Mouse (Mus musculus) Patski (cell line): ENCODE measurements around the gene Zfp790. TPM values are rescaled to one million over a fixed set of nuclear protein-coding genes. Genes with fewer than 3 reads are reported as not detected.

Experiments
- ATAC-seq: fragments of 100-300 bp; one replicate; pipeline ENCODE4 v1.8.0; 2021
- CTCF ChIA-PET: fragments of 350-600 bp; sonication (Branson Sonifier 250); formaldehyde crosslinking; loops from one replicate; lab custom pipeline; 2022; ENCODE audit warnings: inconsistent platforms; lab: Charles Lee
- POLR2A ChIA-PET: fragments of 350-600 bp; sonication (Branson Sonifier 250); formaldehyde crosslinking; loops from one replicate; lab custom pipeline; 2022; ENCODE audit warnings: antibody characterized with exemption, inconsistent platforms; lab: Charles Lee
- DNase-seq: peaks from one replicate; pipeline ENCODE4 v3.0.0-alpha.2; 2011; ENCODE audit warnings: low read depth, low spot score
- H3K27me3 ChIP-seq: fragments of 371-371 bp; one replicate; pipeline ENCODE4 v1.5.1; 2021
- CTCF ChIP-seq: fragments of 100-300 bp; IDR thresholded peaks from one replicate; pipeline ENCODE4 v1.5.1; 2021
- in situ Hi-C: fragments of 300-500 bp; cut with MboI; formaldehyde crosslinking; loops from 3 replicates; pipeline ENCODE4 v1.11.1; 2018; ENCODE audit warnings: low pct_unique_long_range_greater_than_20kb, mixed read lengths
- polyA plus RNA-seq: library from polyadenylated mRNA; unstranded; gene quantifications from one replicate; pipeline ENCODE4 v1.2.3, GENCODE M21; 2021

Zfp790 gene
- polyA plus RNA-seq = 12.8 TPM

GRCm38 (mm10) chr7:29815910-29816429 lies at the start of gene Zfp790:
Gene Zfp790 (plus strand): TSS chr7:29816114.
- in situ Hi-C loops = loop anchor here (5.0 kb wide), 1 partner anchor 91 kb away; the partner anchor contains the start of genes Zfp27 and Zfp383
- ChIA-PET CTCF (interaction anchor here (1.2 kb wide), 1 partner anchor 20 kb away, joined by 3 read pairs; no protein-coding TSS in a partner anchor), POLR2A (interaction anchor here (1.0 kb wide), 1 partner anchor 96 kb away, joined by 3 read pairs; no protein-coding TSS in a partner anchor)
- TF ChIP-seq CTCF = no peak
- no peaks in the 10 kb centered on the region for H3K27me3 ChIP-seq
- DNase-seq (peak; percentile 85), ATAC-seq (peak; percentile 88)

GRCm38 (mm10) chr7:29767058-29767686 lies 48.7 kb upstream of the Zfp790 start:
- ATAC-seq = peak; percentile 38
- CTCF ChIA-PET = no interaction called here
- TF ChIP-seq CTCF = no peak
- POLR2A ChIA-PET = no interaction called here
- in situ Hi-C loops = no loop called here
- no peaks in the 10 kb centered on the region for H3K27me3 ChIP-seq
- DNase-seq = peak; percentile 65

- ATAC-seq (peak; percentile 93), DNase-seq (peak; percentile 88)
- POLR2A ChIA-PET = interaction anchor here (1.1 to 1.8 kb wide), 2 partner anchors 10 to 16 kb away, joined by 5 to 7 read pairs; partner anchors contain the start of gene Zfp30
- CTCF ChIA-PET = interaction anchor here (1.1 to 1.3 kb wide), 2 partner anchors 10 to 50 kb away, joined by 3 read pairs; no protein-coding TSS in a partner anchor
- TF ChIP-seq CTCF = no peak
- no peaks in the 10 kb centered on the region for H3K27me3 ChIP-seq
- in situ Hi-C loops = no loop called here
These were observed 47.6 kb upstream of the Zfp790 start, which contains the start of gene Zfp84 for GRCm38 (mm10) chr7:29768090-29768900. Gene Zfp84 (plus strand): TSS chr7:29768552.

- in situ Hi-C loops = no loop called here
- H3K27me3 ChIP-seq = no peaks in the 10 kb centered on the region
- CTCF ChIA-PET = interaction anchor here (1.1 to 1.3 kb wide), 2 partner anchors 10 to 50 kb away, joined by 3 read pairs; no protein-coding TSS in a partner anchor
- no peak for ATAC-seq
- no peak for DNase-seq
- TF ChIP-seq CTCF = no peak
- POLR2A ChIA-PET = interaction anchor here (0.6 to 1.8 kb wide), 3 partner anchors 10 to 54 kb away, joined by 5 to 7 read pairs (median 7); partner anchors contain the start of gene Zfp30
These were observed 46.9 kb upstream of the Zfp790 start for GRCm38 (mm10) chr7:29768980-29769379.

GRCm38 (mm10) chr7:29773503-29773902 lies 42.4 kb upstream of the Zfp790 start:
- CTCF ChIA-PET = no interaction called here
- in situ Hi-C loops = no loop called here
- no peaks in the 10 kb centered on the region for H3K27me3 ChIP-seq
- POLR2A ChIA-PET = interaction anchor here (1.4 kb wide), 1 partner anchor 10 kb away, joined by 3 read pairs; no protein-coding TSS in a partner anchor
- DNase-seq = no peak
- ATAC-seq = no peak
- no peak for TF ChIP-seq CTCF

GRCm38 (mm10) chr7:29774371-29774770 lies 41.5 kb upstream of the Zfp790 start:
- ChIA-PET CTCF (no interaction called here), POLR2A (no interaction called here)
- DNase-seq = no peak

GRCm38 (mm10) chr7:29776568-29776967 lies 39.3 kb upstream of the Zfp790 start:
- DNase-seq = no peak
- ATAC-seq = no peak
- POLR2A ChIA-PET = no interaction called here
- no peak for TF ChIP-seq CTCF
- no peaks in the 10 kb centered on the region for H3K27me3 ChIP-seq
- CTCF ChIA-PET = no interaction called here
- in situ Hi-C loops = no loop called here

More at GRCm38 (mm10) chr7:29774371-29774770, 41.5 kb upstream of the Zfp790 start:
- ATAC-seq = no peak
- no peaks in the 10 kb centered on the region for H3K27me3 ChIP-seq
- in situ Hi-C loops = no loop called here
- TF ChIP-seq CTCF = no peak

- H3K27me3 ChIP-seq = no peaks in the 10 kb centered on the region
- POLR2A ChIA-PET = interaction anchor here (0.6 kb wide), 1 partner anchor 1358 kb away, joined by 3 read pairs; no protein-coding TSS in a partner anchor
- no peak for DNase-seq
- no peak for ATAC-seq
- in situ Hi-C loops = no loop called here
- TF ChIP-seq CTCF = no peak
- CTCF ChIA-PET = no interaction called here
These were observed 38.5 kb upstream of the Zfp790 start for GRCm38 (mm10) chr7:29777372-29777771.

GRCm38 (mm10) chr7:29783871-29784551 lies 31.9 kb upstream of the Zfp790 start, which contains the start of gene Zfp30:
Gene Zfp30 (plus strand): TSS chr7:29783998.
- CTCF ChIA-PET = no interaction called here
- peak; percentile 91 for ATAC-seq
- no peak for TF ChIP-seq CTCF
- H3K27me3 ChIP-seq = no peaks in the 10 kb centered on the region
- in situ Hi-C loops = no loop called here
- DNase-seq = peak; percentile 41
- POLR2A ChIA-PET = interaction anchor here (0.7 to 1.3 kb wide), 4 partner anchors 11 to 261 kb away, joined by 3 to 7 read pairs (median 3); no protein-coding TSS in a partner anchor
